Mouse (Mus musculus): ENCODE measurements around the gene Ndufs2.
A peak's percentile ranks its signal among the peaks of the same experiment; 100 is the strongest.

Ndufs2 gene

GRCm38 (mm10) chr1:171231844-171232243, 19.3 kb downstream of the Ndufs2 start:
- DNase-seq (ENCODE audit: low spot score) = no peak

DNA sequence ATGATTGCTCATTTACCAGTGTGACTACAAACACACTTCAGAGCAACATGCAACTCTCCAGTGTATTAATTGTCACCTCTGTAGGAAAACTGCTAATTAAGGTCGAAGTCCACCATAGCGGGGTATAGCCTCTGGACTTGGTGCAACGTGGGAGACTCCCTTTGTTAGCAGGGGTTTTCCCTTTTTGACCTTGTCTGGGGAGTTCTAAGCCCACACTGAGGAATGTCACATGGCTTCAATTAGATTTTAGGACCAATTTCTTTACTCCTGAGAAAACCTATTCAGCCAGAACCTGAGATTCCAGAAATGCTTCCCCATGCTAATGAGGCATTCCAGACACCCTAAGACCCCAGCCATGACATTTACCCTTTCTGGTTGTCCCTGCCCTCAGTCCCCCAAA, 21.0 kb downstream of the Ndufs2 start:
- no peak for DNase-seq (ENCODE audit: low spot score)

DNA sequence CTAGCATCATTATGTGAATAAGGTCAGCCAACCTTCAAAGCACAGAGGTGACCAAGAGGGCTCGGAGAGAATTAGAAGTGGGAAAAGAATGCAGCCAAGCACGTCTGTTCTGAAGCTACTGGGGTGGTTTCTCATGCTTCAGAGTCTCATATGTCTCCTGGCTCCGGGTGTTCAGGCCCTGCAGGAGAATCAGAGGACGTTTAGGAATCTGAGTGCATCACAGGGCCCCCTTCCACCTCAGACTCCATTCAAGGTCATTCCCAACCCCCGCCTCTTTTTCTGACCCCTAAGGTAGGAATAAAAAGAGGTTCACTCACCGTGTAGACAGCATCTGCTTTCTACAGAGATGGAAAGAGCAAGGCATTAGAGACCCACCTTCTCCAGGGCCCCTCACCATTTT, 21.4 kb downstream of the Ndufs2 start:
- no peak for DNase-seq (ENCODE audit: low spot score)

DNA sequence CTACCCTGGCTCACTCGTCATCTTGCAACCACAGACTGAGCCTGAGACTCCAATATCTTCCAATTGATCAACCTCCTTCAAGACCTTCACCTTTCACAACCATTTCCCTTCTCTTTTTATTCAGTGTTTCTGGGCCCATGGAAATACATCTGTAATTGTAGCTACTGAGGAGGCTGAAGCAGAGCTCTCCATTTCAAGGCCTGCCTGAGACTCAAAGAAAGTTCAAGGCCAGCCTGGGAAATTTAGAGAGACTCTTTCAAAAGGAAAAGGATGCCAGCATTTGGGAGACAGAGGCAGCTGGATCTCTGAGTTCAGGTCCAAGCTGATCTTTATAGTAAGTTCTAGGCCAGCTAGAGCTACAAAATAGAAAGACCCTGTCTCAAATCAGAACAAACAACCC, 23.3 kb downstream of the Ndufs2 start:
- no peak for DNase-seq (ENCODE audit: low spot score)

GRCm38 (mm10) chr1:171226780-171227179, 24.4 kb downstream of the Ndufs2 start:
- DNase-seq (ENCODE audit: low spot score) = no peak

DNA sequence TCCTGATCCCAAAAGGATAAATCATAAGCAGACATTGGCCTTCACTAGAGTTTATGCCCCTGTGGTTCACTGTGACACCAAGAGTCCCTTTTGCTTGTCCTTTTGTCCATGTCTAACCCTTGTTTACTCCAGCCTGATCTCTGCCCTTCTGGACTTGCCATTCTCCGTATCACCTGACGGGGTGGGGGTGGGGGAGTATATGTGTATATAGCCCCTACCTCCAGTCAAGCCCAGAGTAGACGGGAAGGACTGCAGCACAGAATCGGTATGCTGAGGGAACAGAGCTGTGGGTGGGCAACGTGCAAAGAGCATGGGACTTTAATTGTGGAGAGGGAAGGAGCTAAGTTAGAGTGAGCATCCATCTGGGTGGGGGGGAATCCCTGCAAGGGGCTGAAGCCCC, 26.3 kb downstream of the Ndufs2 start, which contains the start of gene Apoa2:
Apoa2 (plus strand) TSS at position 198 of the 400 bp plus-strand sequence.
- DNase-seq (ENCODE audit: low spot score) = no peak

GRCm38 (mm10) chr1:171223796-171224195, 27.4 kb downstream of the Ndufs2 start:
- DNase-seq (ENCODE audit: low spot score) = no peak

DNA sequence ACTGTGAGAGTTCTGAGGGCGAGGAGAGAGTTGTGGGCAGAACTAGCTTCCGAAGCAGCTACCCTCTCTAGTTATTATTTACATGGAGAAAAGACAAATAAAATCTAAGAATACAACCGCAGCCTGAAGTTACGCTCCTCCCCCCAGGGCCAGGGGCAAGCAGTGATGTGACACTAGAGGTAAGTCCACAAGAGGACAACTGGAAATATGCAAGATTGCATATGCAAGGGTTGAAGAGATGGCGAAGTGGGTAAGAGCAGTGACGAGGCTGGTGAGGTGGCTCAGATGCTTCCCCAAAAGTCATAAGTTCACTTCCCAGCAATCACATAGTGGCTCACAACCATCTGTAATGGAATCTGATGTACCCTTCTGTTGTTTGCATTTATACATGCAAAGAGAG, 28.0 kb downstream of the Ndufs2 start:
- DNase-seq (ENCODE audit: low spot score) = no peak

GRCm38 (mm10) chr1:171222238-171223155, 28.7 kb downstream of the Ndufs2 start, which contains the start of gene Tomm40l:
TSS of gene Tomm40l (minus strand) at chr1:171222514.
- peak; percentile 76 for DNase-seq (ENCODE audit: low spot score)

DNA sequence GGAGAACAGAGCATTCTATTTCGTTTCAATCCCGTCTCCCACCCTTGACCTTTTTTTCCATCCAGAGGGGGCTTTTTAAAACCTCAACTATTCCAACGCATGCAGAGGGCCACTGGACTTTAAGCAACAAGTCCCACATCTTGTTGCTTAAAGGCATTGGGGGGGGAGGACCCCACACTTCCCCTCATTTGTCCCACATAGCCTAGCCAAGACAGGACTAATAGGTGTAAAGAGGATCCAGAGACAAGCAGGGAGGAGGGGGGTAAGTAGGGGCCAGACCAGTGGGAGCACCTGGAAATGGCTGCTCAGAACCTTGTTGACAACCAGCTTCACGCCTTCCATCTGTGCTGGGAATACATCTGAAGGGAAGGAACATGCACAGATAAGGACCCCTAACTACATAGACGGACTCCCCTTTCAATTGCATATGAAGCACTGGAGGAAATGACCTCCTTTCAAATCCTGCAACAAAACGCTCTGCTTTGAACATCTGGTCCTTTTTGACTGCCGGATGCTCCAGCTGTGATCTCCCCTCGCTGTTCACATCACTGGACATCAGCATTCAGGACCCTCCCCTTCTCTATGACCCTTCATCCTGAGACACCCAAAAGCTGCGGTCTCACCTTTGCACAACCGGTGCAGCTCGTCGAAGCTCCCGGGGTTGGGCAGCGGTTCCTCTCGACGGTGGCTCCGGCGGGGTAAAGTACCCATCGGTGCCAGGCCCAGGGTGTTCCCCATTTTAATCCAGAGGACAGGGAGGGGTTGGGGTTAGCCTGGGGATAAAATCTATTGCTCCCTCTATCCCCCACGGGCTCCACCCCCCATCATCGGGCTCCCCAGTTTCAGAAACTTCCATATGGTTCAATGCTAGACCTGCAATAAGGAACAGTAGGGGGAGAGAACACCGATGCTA, 29.7 kb downstream of the Ndufs2 start:
- no peak for DNase-seq (ENCODE audit: low spot score)

GRCm38 (mm10) chr1:171220871-171221270, 30.3 kb downstream of the Ndufs2 start:
- peak; percentile 80 for DNase-seq (ENCODE audit: low spot score)

DNA sequence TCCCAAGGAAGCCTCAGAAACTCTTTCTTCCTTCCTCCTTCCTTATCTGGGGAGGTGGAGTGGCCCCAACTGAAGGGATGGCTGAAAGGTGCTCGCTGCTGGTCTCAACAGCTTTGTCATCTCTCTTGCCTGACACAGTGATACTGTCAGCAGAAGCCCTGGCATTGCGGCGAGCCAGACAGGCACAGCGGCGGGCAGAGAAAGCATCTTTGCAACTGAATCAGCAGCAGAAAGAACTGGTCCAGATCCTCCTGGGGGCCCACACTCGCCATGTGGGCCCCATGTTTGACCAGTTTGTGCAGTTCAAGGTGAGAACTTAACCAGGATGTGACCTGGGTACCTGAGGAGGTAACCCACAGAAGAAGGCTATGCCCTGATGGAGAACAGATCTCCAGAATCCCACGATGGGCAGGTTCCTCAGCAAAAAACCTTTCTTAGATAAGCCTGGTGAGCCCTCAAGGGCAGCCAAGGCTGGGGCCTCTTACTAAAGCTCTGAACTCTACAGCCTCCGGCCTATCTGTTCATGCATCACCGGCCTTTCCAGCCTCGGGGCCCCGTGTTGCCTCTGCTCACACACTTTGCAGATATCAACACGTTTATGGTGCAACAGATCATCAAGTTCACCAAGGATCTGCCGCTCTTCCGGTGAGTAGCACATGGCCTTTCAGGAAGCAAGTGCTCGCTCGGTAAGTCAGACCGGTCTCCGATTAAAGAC, 34.8 kb downstream of the Ndufs2 start:
- DNase-seq (ENCODE audit: low spot score) = no peak

DNA sequence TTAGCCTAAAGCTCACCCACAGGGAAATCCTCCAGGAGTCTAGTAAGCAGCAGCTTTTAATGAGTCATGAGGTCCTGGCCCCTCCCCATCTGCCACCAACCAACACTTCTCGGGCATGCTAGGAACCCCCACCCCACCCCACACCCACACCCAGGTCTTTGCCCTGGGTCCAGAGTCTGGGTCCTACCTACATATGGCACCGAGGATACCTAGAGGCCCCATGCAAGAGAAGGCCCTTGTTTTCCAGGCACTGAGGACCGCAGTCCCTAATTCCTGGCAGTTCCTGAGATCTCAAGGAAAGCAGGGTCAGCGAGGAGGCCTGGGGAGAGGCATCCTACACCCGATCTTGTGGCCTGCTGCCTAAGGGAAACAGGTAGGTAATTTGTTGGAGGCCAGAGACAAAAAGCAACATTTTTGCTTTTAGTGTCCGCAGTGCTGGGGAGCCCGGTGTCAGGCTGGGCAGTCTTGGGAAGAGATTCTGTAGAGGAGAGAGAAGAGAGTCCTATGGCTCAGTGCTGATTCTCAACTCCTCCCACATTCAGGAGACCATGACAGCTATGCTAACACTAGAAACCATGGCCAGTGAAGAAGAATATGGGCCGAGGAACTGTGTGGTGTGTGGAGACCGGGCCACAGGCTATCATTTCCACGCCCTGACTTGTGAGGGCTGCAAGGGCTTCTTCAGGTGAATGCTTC, 37.2 kb downstream of the Ndufs2 start, which contains the start of gene Nr1i3:
Nr1i3 (plus strand) TSS at position 170 of the 696 bp plus-strand sequence.
- no peak for DNase-seq (ENCODE audit: low spot score)

- no peak for DNase-seq (ENCODE audit: low spot score)
Measured at GRCm38 (mm10) chr1:171212854-171213253, 38.3 kb downstream of the Ndufs2 start.

GRCm38 (mm10) chr1:171209409-171209808, 41.8 kb downstream of the Ndufs2 start:
- DNase-seq (ENCODE audit: low spot score) = no peak

GRCm38 (mm10) chr1:171205704-171206493, 45.3 kb downstream of the Ndufs2 start:
- no peak for DNase-seq (ENCODE audit: low spot score)

DNA sequence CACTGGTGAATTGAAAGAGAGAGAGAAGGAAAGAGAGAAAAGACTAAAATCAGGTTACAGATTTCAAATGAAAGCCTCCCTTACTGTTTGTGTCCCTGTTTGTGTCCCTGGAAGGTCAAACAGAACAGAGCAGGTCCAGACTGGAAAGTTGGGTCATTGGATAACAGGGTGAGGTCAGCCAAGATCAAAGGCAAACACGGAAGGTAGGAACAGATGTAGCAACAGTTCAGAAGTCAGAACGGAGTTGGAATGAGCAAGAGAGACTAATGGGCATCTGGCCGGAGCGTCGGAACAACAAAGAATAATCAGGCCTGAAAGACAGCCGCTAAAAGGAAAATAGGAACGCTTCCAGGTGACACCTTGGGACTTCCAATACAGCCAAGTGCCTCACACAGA, 46.9 kb downstream of the Ndufs2 start:
- no peak for DNase-seq (ENCODE audit: low spot score)

DNA sequence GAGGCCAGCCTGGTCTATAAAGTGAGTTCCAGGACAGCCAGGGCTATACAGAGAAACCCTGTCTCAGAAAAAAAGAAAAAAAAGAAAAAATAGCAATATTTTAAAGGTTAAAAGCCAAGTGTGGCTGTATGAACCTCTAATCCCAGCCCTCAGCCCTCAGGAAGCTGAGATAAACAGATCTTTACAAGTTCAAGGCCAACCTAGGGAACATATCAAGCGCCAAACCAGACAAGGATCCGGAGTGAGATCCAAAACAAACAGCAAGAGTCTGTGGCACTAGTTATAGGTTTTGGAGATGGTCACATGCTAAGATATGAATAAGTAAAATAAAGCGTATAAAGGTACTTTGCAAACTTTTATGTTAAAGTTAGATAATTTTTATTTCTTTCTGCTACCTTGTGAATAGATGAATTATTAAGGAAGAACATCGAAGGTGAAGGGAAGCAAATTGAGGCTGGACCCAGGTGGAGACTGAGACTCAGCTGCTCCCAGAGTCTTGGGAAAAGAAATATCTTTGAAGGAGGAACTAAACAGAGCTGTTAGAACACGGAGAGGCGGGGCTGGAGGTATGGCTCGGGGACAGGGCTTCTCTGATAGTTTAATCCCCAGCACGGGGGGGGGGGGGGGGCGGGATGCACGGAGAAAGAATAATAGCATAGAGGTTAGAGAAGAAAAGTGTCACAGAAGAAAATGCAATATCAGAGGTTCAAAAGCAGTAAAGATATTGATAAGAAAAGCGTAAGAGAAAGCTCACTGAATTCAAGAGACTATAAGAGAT, 47.5 kb downstream of the Ndufs2 start:
- DNase-seq (ENCODE audit: low spot score) = no peak

GRCm38 (mm10) chr1:171200769-171201168, 50.4 kb downstream of the Ndufs2 start:
- DNase-seq (ENCODE audit: low spot score) = no peak

- no peak for DNase-seq (ENCODE audit: low spot score)
Measured at GRCm38 (mm10) chr1:171199532-171199931, 51.7 kb downstream of the Ndufs2 start.

Data from ovary, postnatal 14 days (tissue).